Mouse (Mus musculus) MEL (cell line): ENCODE data around the gene Rin2. TPM values are rescaled to one million over a fixed set of nuclear protein-coding genes. Genes with fewer than 3 reads are reported as not detected.

ENCODE experiments used
- DNase-seq: peaks from one replicate; pipeline ENCODE4 v3.0.0; 2011; ENCODE audit warnings: low read depth, low spot score
- H3K27ac ChIP-seq: 2 replicates; pipeline ENCODE4 v1.5.1; 2012; ENCODE audit warnings: low read depth, mild to moderate bottlenecking, control low read depth, low read length, moderate library complexity; ENCODE audit not compliant: control insufficient read depth
- H3K27me3 ChIP-seq, 2 experiments: fragments of 150-350 bp in 1 of 2; sonication (generic) in 1 of 2; 2 replicates each; pipeline ENCODE4 v1.6.1; 2012; ENCODE audit warnings: low read length in 2 of 2, mild to moderate bottlenecking in 2 of 2, improper control_type of control experiment in 1 of 2, moderate library complexity in 1 of 2; ENCODE audit not compliant: insufficient read depth in 2 of 2, control insufficient read depth in 1 of 2
- H3K36me3 ChIP-seq, 2 experiments: 2 replicates each; pipeline ENCODE4 v1.6.1; 2012 to 2014; ENCODE audit warnings: low read length in 2 of 2, improper control_type of control experiment in 1 of 2, inconsistent platforms in 1 of 2, mild to moderate bottlenecking in 1 of 2; ENCODE audit not compliant: insufficient read depth in 2 of 2, control insufficient read depth in 1 of 2
- H3K4me1 ChIP-seq, 2 experiments: fragments of 150-350 bp in 1 of 2; sonication (generic) in 1 of 2; 2 replicates each; pipeline ENCODE4 v1.6.1; 2012; ENCODE audit warnings: low read length in 2 of 2, improper control_type of control experiment in 1 of 2, mild to moderate bottlenecking in 1 of 2; ENCODE audit not compliant: insufficient read depth in 2 of 2, control insufficient read depth in 1 of 2
- H3K4me3 ChIP-seq, 2 experiments: fragments of 150-350 bp in 1 of 2; sonication (generic) in 1 of 2; 2 replicates each; pipeline ENCODE4 v1.5.1; 2012; ENCODE audit warnings: low read depth in 2 of 2, low read length in 2 of 2, mild to moderate bottlenecking in 2 of 2, moderate library complexity in 2 of 2, control low read depth in 1 of 2, improper control_type of control experiment in 1 of 2; ENCODE audit not compliant: control insufficient read depth in 1 of 2, insufficient read depth in 1 of 2
- H3K79me2 ChIP-seq: 2 replicates; pipeline ENCODE4 v1.6.1; 2012; ENCODE audit warnings: mild to moderate bottlenecking, low read length, moderate library complexity; ENCODE audit not compliant: control insufficient read depth, poor library complexity, insufficient read depth
- H3K9ac ChIP-seq: 2 replicates; pipeline ENCODE4 v1.6.1; 2012; ENCODE audit warnings: low read depth, mild to moderate bottlenecking, control low read depth, low read length, moderate library complexity; ENCODE audit not compliant: control insufficient read depth, poor library complexity, severe bottlenecking
- H3K9me3 ChIP-seq: fragments of 150-350 bp; sonication (generic); replicated peaks from 2 replicates; pipeline ENCODE4 v1.6.1; 2012; ENCODE audit warnings: mild to moderate bottlenecking, low read length, improper control_type of control experiment, moderate library complexity; ENCODE audit not compliant: insufficient read depth
- BHLHE40 ChIP-seq: IDR thresholded peaks from 2 replicates; pipeline ENCODE4 v1.6.1; 2012; ENCODE audit warnings: low read depth, mild to moderate bottlenecking, inconsistent platforms, low read length, improper control_type of control experiment, borderline replicate concordance
- CTCF ChIP-seq, 3 experiments: IDR thresholded peaks in 2 of 3; conservative IDR thresholded peaks in 1 of 3; 2 replicates each; pipeline ENCODE4 v1.5.1; 2011 to 2012; ENCODE audit warnings: low read length in 3 of 3, low read depth in 2 of 3, mild to moderate bottlenecking in 2 of 3, improper control_type of control experiment in 1 of 3, inconsistent platforms in 1 of 3, mixed read lengths in 1 of 3, moderate library complexity in 1 of 3; ENCODE audit not compliant: control insufficient read depth in 1 of 3, insufficient read depth in 1 of 3, poor library complexity in 1 of 3, severe bottlenecking in 1 of 3
- E2F4 ChIP-seq: IDR thresholded peaks from 2 replicates; pipeline ENCODE4 v1.6.1; 2011; ENCODE audit warnings: low read depth, low read length, improper control_type of control experiment, borderline replicate concordance
- ETS1 ChIP-seq: IDR thresholded peaks from 2 replicates; pipeline ENCODE4 v1.6.1; 2012; ENCODE audit warnings: low read depth, mild to moderate bottlenecking, inconsistent platforms, low read length, improper control_type of control experiment, moderate library complexity
- GABPA ChIP-seq: IDR thresholded peaks from 2 replicates; pipeline ENCODE4 v1.6.1; 2012; ENCODE audit warnings: low read depth, mild to moderate bottlenecking, inconsistent platforms, low read length, improper control_type of control experiment, moderate library complexity
- KAT2A ChIP-seq: conservative IDR thresholded peaks from 2 replicates; pipeline ENCODE4 v1.6.1; 2012; ENCODE audit warnings: low read depth, low read length, improper control_type of control experiment, inconsistent platforms
- MEF2A ChIP-seq: IDR thresholded peaks from 2 replicates; pipeline ENCODE4 v1.6.1; 2014; ENCODE audit warnings: low read depth, mild to moderate bottlenecking, inconsistent platforms, low read length, improper control_type of control experiment; ENCODE audit not compliant: poor library complexity, insufficient replicate concordance, severe bottlenecking; ENCODE audit errors: extremely low read depth
- MYC ChIP-seq: IDR thresholded peaks from 2 replicates; pipeline ENCODE4 v1.6.1; 2011; ENCODE audit warnings: low read depth, mild to moderate bottlenecking, low read length, improper control_type of control experiment, moderate library complexity
- POLR2AphosphoS5 ChIP-seq: IDR thresholded peaks from 2 replicates; pipeline ENCODE4 v1.6.1; 2012; ENCODE audit warnings: low read depth, borderline replicate concordance, mild to moderate bottlenecking, inconsistent platforms, low read length, moderate library complexity, mixed read lengths
- SIN3A ChIP-seq: IDR thresholded peaks from 2 replicates; pipeline ENCODE4 v1.6.1; 2012; ENCODE audit warnings: low read length, improper control_type of control experiment, inconsistent platforms
- TCF12 ChIP-seq: IDR thresholded peaks from 2 replicates; pipeline ENCODE4 v1.6.1; 2014; ENCODE audit warnings: low read depth, mild to moderate bottlenecking, inconsistent platforms, low read length, improper control_type of control experiment, moderate library complexity
- polyA plus RNA-seq, 2 experiments: library from polyadenylated mRNA; stranded (reverse) in 1 of 2; unstranded in 1 of 2; fragments of >175 nt in 1 of 2; fragments of >200 nt in 1 of 2; gene quantifications; 2 replicates each; pipeline versions ENCODE4 v1.2.1 to v1.2.4; 2012; ENCODE audit warnings: low replicate concordance in 2 of 2, low read depth in 1 of 2; ENCODE audit not compliant: insufficient read length in 2 of 2, insufficient read depth in 1 of 2, missing spikeins in 1 of 2
- total RNA-seq: library from RNA; depleted of rRNA; stranded (reverse); fragments of 300-350 nt; gene quantifications from 2 replicates; pipeline ENCODE4 v1.2.3, GENCODE M21; 2012

The Rin2 gene
- total and polyA plus RNA-seq, 3 experiments, result 0.01 TPM; not detected in 2

DNA sequence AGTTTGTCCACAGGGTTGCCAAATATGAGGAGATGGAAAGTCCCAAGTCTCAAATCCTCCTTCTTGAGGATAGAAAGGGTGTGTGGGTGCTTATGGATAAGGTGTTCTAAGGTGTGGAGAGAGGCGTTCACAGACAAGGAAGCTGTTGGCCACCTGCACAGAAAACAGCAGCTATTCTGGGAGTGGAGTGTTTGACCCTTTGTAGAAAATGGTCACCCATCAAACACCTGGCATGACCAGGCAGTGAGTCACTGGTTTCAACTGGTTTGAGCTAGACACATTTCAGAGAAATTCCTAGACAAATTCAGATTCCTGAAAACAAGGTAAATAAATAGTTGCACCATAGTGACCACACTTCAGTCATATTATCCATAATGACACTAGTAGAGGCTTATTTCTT lies 197.1 kb downstream of the Rin2 start:
- no peak overlapping the region for H3K4me3 ChIP-seq
- TF ChIP-seq TCF12, result no peak
- TF ChIP-seq BHLHE40, result no peak
- H3K9me3 ChIP-seq, result no peaks in the 10 kb centered on the region
- no peaks in the 10 kb centered on the region; a peak in 1 of 4 replicates for H3K27me3 ChIP-seq
- H3K9ac ChIP-seq, result no peak overlapping the region
- H3K27ac ChIP-seq, result no peak overlapping the region
- no peak for DNase-seq
- no peaks in the 10 kb centered on the region for H3K4me1 ChIP-seq
- H3K36me3 ChIP-seq, result no peaks in the 10 kb centered on the region
- H3K79me2 ChIP-seq, result no peaks in the 10 kb centered on the region

DNA sequence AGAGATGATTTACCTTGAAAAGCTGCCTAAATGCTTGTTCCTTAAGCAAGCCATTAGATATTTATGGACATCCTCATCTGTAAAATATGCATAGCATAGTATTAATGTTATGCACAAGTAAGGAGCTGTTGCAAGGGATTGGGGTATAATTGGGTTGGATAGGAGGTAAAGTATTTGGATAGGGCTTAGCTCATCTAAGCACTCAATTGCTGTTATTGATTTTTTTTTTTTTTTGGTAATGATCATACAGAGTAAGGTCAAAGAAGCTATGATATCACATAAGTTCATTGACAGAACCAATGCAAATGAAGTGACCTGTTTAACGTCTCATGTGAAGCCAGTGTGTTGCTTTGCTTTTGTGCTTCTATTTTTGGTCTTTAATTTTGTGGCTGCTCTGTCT lies 198.9 kb downstream of the Rin2 start:
- no peaks in the 10 kb centered on the region for H3K36me3 ChIP-seq
- no peak overlapping the region for H3K4me3 ChIP-seq
- no peak overlapping the region for H3K9ac ChIP-seq
- TF ChIP-seq CTCF (IDR thresholded peaks at IDR 0.05 in 2 of 3, conservative IDR thresholded peaks at IDR 0.05 in 1 of 3; ENCODE audit: control insufficient read depth in 1 of 3, insufficient read depth in 1 of 3, low read depth in 2 of 3, low read length in 3 of 3, poor library complexity in 1 of 3, severe bottlenecking in 1 of 3), result no peak
- no peak for TF ChIP-seq E2F4
- TF ChIP-seq KAT2A, result no peak
- no peak for TF ChIP-seq ETS1
- no peak for TF ChIP-seq POLR2AphosphoS5
- no peak for TF ChIP-seq GABPA
- no peak for TF ChIP-seq MEF2A
- TF ChIP-seq MYC, result no peak
- DNase-seq, result no peak
- no peaks in the 10 kb centered on the region for H3K79me2 ChIP-seq
- no peaks in the 10 kb centered on the region for H3K9me3 ChIP-seq
- H3K4me1 ChIP-seq, result no peaks in the 10 kb centered on the region
- no peak overlapping the region for H3K27ac ChIP-seq
- H3K27me3 ChIP-seq, result no peaks in the 10 kb centered on the region; a peak in 1 of 4 replicates

DNA sequence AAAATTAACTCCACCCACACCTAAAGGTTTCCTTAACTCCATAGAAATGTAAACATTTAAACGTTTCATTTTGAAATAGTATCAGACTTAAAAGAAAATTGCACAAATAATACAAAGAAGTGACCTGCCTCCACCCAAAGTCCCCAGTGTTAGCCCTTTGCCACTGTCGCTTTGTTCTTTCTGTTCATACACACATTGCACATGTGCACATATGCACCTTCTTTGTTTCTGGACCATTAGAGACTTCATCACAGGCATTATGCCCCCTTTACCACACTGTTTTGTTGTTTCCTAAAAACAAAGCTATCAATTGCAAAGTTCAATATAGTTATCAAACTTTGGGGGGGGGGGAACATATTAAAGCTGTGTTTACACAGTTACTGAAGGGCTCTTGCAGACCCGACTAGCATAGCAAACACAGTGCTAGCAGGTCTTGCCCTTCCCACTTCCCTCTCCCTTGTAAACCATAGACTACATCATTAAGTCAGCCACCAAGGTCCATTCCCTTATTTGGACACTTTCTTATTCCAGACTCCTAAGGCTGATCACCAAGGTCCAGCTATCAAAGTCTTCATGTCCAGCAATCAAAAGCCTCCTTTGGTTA lies 200.0 kb downstream of the Rin2 start:
- DNase-seq, result no peak
- Histone ChIP-seq H3K36me3 (no peaks in the 10 kb centered on the region), H3K79me2 (no peaks in the 10 kb centered on the region), H3K4me1 (no peaks in the 10 kb centered on the region), H3K9me3 (no peaks in the 10 kb centered on the region), H3K9ac (no peak overlapping the region), H3K27ac (no peak overlapping the region), H3K27me3 (no peaks in the 10 kb centered on the region; a peak in 1 of 4 replicates), H3K4me3 (no peak overlapping the region)
- no peak for TF ChIP-seq SIN3A
